Mouse (Mus musculus) c-Kit-negative CD71-positive TER-119-positive erythroid progenitor cells, embryonic 14.5 days (primary cell): ENCODE measurements around the gene Gm21173.
"Not testable (repeated sequence)": the region's sequence is repeated elsewhere in the genome, so short reads cannot be mapped to it uniquely, and the experiment has no call there.

ENCODE experiments used
- DNase-seq: peaks from one replicate; pipeline ENCODE4 v3.0.0-alpha.2; 2013; ENCODE audit warnings: low read depth, low spot score

Gm21173 gene

GRCm38 (mm10) chrY:76761300-76761699 lies at the start of gene Gm21173:
Gene Gm21173, plus strand, starts transcription at chrY:76761600.
- not testable (repeated sequence) for DNase-seq
